Mouse (Mus musculus) embryonic facial prominence, embryonic 11.5 days (tissue): ENCODE measurements around the gene Zfr2. TPM values are rescaled to one million over a fixed set of nuclear protein-coding genes. Genes with fewer than 3 reads are reported as not detected.

Experiments
- ATAC-seq: fragments of 200-750 bp; cut with Nextera tagmentation; replicated peaks from 2 replicates; pipeline ENCODE4 v1.8.0; 2017; ENCODE audit warnings: low read depth; ENCODE audit not compliant: insufficient number of reproducible peaks, low FRiP score, low TSS enrichment
- DNase-seq: peaks from one replicate; pipeline ENCODE4 v3.0.0-alpha.2; 2015; ENCODE audit warnings: low spot score
- H3K27ac ChIP-seq: fragments of 300-500 bp; sonication (generic); replicated peaks from 2 replicates; pipeline ENCODE4 v1.5.1; 2014; ENCODE audit warnings: mild to moderate bottlenecking, low read depth, low read length, control low read depth
- H3K27me3 ChIP-seq: fragments of 300-500 bp; sonication (generic); 2 replicates; pipeline ENCODE4 v1.6.1; 2014; ENCODE audit warnings: mild to moderate bottlenecking, low read length, moderate library complexity, mixed read lengths; ENCODE audit not compliant: control insufficient read depth, insufficient read depth
- H3K36me3 ChIP-seq: fragments of 300-500 bp; sonication (generic); replicated peaks from 2 replicates; pipeline ENCODE4 v1.6.1; 2014; ENCODE audit warnings: low read depth, mild to moderate bottlenecking, low read length, moderate library complexity, mixed read lengths; ENCODE audit not compliant: control insufficient read depth, insufficient read depth
- H3K4me1 ChIP-seq: fragments of 300-500 bp; sonication (generic); 2 replicates; pipeline ENCODE4 v1.6.1; 2014; ENCODE audit warnings: low read length, mixed read lengths; ENCODE audit not compliant: control insufficient read depth, insufficient read depth
- H3K4me2 ChIP-seq: fragments of 300-500 bp; sonication (generic); 2 replicates; pipeline ENCODE4 v1.6.1; 2014; ENCODE audit warnings: low read depth, mild to moderate bottlenecking, control low read depth, low read length, moderate library complexity
- H3K4me3 ChIP-seq: fragments of 300-500 bp; sonication (generic); 2 replicates; pipeline ENCODE4 v1.5.1; 2014; ENCODE audit warnings: low read depth, low read length, control low read depth
- H3K9ac ChIP-seq: fragments of 300-500 bp; sonication (generic); replicated peaks from 2 replicates; pipeline ENCODE4 v1.6.1; 2014; ENCODE audit warnings: mild to moderate bottlenecking, control low read depth, low read length
- H3K9me3 ChIP-seq: fragments of 300-500 bp; sonication (generic); replicated peaks from 2 replicates; pipeline ENCODE4 v1.6.1; 2016; ENCODE audit warnings: mild to moderate bottlenecking, low read length, inconsistent platforms, mixed read lengths; ENCODE audit not compliant: control insufficient read depth
- WGBS: fragments of 180-500 bp; shearing (Covaris S2); extraction: QIAGEN DNeasy Blood & Tissue Kit; methylation state at CpG from one replicate; pipeline ENCODE4 v1.1.7; 2014; 5-methylcytosine and 5-hydroxymethylcytosine counted together
- polyA plus RNA-seq: library from polyadenylated mRNA; unstranded; fragments of >200 nt; fragmentation: Nextera tagmentation; extraction: Ambion mirVana; gene quantifications from 2 replicates; pipeline ENCODE4 v1.2.1, GENCODE M21; 2014

Zfr2 gene
- polyA plus RNA-seq, 1 experiment from 2014 or later = 2.5 TPM

DNA sequence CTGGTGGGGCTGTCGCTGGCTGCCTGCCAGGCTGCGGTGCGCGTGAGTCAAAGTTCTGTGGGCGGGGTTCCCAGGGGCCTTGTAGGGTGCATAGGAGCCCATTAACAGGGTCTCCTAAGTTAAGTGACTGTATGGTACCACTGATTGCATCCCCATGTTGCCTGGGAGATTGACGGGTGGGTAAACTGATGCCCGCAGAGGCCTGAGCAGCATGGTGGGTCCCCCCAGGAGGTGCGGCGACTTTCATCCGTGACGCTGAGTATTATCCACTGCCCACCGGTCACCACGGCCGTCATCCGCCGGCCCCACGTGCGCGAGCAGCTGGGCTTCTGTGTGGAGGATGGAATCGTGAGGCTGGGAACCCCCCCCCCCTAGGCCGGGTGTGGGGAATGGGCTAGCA, 39.4 kb downstream of the Zfr2 start:
- H3K9me3 ChIP-seq = no peaks in the 10 kb centered on the region
- peaks cover 4% of the 10 kb centered on the region for H3K36me3 ChIP-seq
- no peaks in the 10 kb centered on the region for H3K4me1 ChIP-seq
- H3K4me3 ChIP-seq = no peak overlapping the region
- no peak for ATAC-seq
- H3K27ac ChIP-seq = no peak overlapping the region
- 0 out of 2 replicates have a peak overlapping the region, but pooled peaks have one; percentile 9 for H3K9ac ChIP-seq
- DNase-seq = no peak
- 95% methylated on average over 21 of the region's 21 CpGs for WGBS
- H3K4me2 ChIP-seq = no peak overlapping the region
- no peaks in the 10 kb centered on the region for H3K27me3 ChIP-seq

DNA sequence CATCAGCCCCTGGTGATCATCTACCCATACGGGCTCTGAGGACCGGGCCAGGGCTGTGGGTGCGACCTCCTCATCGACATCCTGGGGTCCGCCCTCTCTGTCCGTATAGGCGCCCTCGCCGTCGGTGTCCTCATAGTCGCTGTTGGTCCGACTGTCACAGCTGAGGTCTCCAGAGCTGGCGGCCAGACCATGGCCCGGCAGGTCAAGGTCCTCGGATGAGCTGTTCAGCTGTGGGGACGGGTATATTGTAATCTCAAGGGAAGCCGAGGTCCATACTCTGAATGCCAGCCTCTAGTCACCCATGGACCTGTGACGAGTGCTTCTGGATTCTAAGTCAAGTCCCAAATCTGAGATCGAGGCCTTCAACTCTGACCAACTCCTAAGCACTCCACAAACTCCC, 40.9 kb downstream of the Zfr2 start:
- Histone ChIP-seq H3K4me1 (no peaks in the 10 kb centered on the region), H3K9ac (no peak overlapping the region), H3K27ac (no peak overlapping the region), H3K4me2 (no peak overlapping the region), H3K27me3 (no peaks in the 10 kb centered on the region), H3K4me3 (no peak overlapping the region), H3K36me3 (peaks cover 4% of the 10 kb centered on the region), H3K9me3 (no peaks in the 10 kb centered on the region)
- WGBS = 93% methylated on average over 19 of the region's 19 CpGs
- DNase-seq (no peak), ATAC-seq (no peak)

DNA sequence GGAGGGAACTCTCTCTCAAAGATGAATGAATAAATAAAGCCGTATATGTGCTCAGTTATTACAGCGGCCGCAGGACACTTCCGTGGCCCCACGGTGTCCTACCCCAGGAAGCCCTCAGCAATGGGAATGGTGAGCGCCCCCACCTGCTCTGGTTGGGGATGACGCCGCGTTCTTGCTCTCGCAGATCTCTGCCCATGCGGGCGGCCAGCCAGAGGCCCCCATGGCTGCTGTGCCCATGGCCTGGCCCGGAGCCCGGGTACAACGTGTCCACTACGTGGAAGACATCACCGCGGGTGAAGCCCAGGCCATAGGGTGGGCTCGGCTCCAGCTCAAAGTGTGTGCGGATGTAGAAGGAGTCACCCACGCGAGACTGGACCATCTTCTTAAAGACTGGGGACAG, 44.7 kb downstream of the Zfr2 start:
- H3K4me2 ChIP-seq = no peak overlapping the region
- WGBS = 80% methylated on average over 22 of the region's 22 CpGs
- ATAC-seq = no peak
- H3K4me1 ChIP-seq = no peaks in the 10 kb centered on the region; the same call in 1 of the 2 replicates
- H3K27me3 ChIP-seq = no peaks in the 10 kb centered on the region; the same call in 1 of the 2 replicates
- no peak overlapping the region for H3K27ac ChIP-seq
- H3K9ac ChIP-seq = no peak overlapping the region
- no peaks in the 10 kb centered on the region; the same call in 1 of the 2 replicates for H3K36me3 ChIP-seq
- no peak for DNase-seq
- H3K4me3 ChIP-seq = no peak overlapping the region
- no peaks in the 10 kb centered on the region for H3K9me3 ChIP-seq

- Histone ChIP-seq H3K36me3 (no peaks in the 10 kb centered on the region), H3K9ac (no peak overlapping the region), H3K4me1 (no peaks in the 10 kb centered on the region; the same call in 1 of the 2 replicates), H3K27ac (no peak overlapping the region), H3K4me2 (no peak overlapping the region), H3K4me3 (no peak overlapping the region), H3K9me3 (no peaks in the 10 kb centered on the region), H3K27me3 (peaks cover 15% of the 10 kb centered on the region)
- ATAC-seq = no peak
- DNase-seq = no peak
- WGBS = 40% methylated on average over 10 of the region's 10 CpGs
Measured at GRCm38 (mm10) chr10:81279496-81279895, 46.5 kb downstream of the Zfr2 start.

DNA sequence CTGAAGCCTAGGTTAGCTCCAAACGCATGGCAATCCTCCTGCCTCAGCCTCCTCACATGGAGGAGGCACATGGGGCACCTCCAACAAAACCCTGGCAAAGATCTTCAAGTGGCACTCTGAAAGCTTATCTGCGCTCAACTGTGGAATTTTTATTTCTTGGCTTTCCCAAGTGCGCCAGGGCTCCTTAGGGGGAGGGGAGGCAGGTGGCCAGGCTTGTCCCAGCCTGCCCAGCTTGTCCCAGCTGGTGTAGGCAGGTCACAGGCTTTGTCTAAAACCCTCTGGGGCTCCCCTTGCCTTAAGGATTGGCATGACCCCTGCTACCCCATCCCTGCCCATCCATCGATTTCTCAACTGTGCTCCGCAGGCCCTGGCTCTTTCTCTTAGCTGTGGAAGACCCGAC, 51.2 kb downstream of the Zfr2 start:
- no peak overlapping the region for H3K4me3 ChIP-seq
- no peak overlapping the region for H3K27ac ChIP-seq
- no peak for DNase-seq
- H3K27me3 ChIP-seq = peaks cover 29% of the 10 kb centered on the region
- WGBS = 57% methylated on average over 6 of the region's 6 CpGs
- H3K4me2 ChIP-seq = no peak overlapping the region
- ATAC-seq = no peak
- no peaks in the 10 kb centered on the region; the same call in 1 of the 2 replicates for H3K4me1 ChIP-seq
- no peak overlapping the region for H3K9ac ChIP-seq
- no peaks in the 10 kb centered on the region for H3K36me3 ChIP-seq
- H3K9me3 ChIP-seq = no peaks in the 10 kb centered on the region

GRCm38 (mm10) chr10:81284719-81285118, 51.8 kb downstream of the Zfr2 start:
- WGBS = 9% methylated on average over 17 of the region's 17 CpGs
- peaks cover 29% of the 10 kb centered on the region for H3K27me3 ChIP-seq
- no peaks in the 10 kb centered on the region for H3K9me3 ChIP-seq
- no peaks in the 10 kb centered on the region for H3K4me1 ChIP-seq
- H3K4me3 ChIP-seq = no peak overlapping the region; the same call in 1 of the 2 replicates
- ATAC-seq = no peak
- DNase-seq = peak; percentile 30
- H3K4me2 ChIP-seq = peak overlapping the region; percentile 7; the same call in 1 of the 2 replicates
- H3K36me3 ChIP-seq = no peaks in the 10 kb centered on the region
- no peak overlapping the region for H3K9ac ChIP-seq
- no peak overlapping the region for H3K27ac ChIP-seq

GRCm38 (mm10) chr10:81285694-81286450, 52.9 kb downstream of the Zfr2 start:
- H3K36me3 ChIP-seq = no peaks in the 10 kb centered on the region
- peak overlapping the region; percentile 39 for H3K9ac ChIP-seq
- peak overlapping the region; percentile 71 for H3K4me2 ChIP-seq
- H3K27me3 ChIP-seq = peaks cover 38% of the 10 kb centered on the region
- ATAC-seq (peak; percentile 59), DNase-seq (peak; percentile 96)
- no peaks in the 10 kb centered on the region for H3K4me1 ChIP-seq
- H3K9me3 ChIP-seq = no peaks in the 10 kb centered on the region
- 2% methylated on average over 54 of the region's 54 CpGs for WGBS
- H3K4me3 ChIP-seq = peak overlapping the region; percentile 36
- no peak overlapping the region for H3K27ac ChIP-seq

DNA sequence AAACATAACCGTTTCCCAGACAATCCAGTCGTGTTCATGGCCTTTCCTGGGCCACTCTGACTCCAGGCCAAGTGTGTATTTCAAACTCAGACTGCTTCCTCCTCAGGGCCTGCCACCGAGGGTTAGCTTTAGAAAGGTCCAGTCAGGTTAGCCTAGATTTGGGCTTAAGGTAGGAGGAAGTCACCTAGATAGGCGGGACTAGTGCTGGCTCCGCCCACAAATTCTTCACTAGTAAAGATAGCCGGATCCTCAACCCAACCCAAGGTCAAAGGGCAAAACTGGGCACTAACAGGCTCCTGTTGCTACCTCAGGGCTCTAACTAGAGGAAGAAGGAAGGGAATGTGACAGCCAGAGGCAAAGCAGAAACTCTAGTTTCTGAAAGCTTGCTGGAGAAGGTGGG, 53.6 kb downstream of the Zfr2 start:
- H3K4me2 ChIP-seq = no peak overlapping the region
- H3K9ac ChIP-seq = no peak overlapping the region
- DNase-seq (no peak), ATAC-seq (no peak)
- H3K9me3 ChIP-seq = no peaks in the 10 kb centered on the region
- peaks cover 46% of the 10 kb centered on the region for H3K27me3 ChIP-seq
- H3K27ac ChIP-seq = no peak overlapping the region
- 43% methylated on average over 6 of the region's 6 CpGs for WGBS
- H3K4me1 ChIP-seq = no peaks in the 10 kb centered on the region
- no peaks in the 10 kb centered on the region for H3K36me3 ChIP-seq
- no peak overlapping the region; the same call in 1 of the 2 replicates for H3K4me3 ChIP-seq
